ENCODE assay signal across 10 mouse cellular contexts in the genomic region with DNA sequence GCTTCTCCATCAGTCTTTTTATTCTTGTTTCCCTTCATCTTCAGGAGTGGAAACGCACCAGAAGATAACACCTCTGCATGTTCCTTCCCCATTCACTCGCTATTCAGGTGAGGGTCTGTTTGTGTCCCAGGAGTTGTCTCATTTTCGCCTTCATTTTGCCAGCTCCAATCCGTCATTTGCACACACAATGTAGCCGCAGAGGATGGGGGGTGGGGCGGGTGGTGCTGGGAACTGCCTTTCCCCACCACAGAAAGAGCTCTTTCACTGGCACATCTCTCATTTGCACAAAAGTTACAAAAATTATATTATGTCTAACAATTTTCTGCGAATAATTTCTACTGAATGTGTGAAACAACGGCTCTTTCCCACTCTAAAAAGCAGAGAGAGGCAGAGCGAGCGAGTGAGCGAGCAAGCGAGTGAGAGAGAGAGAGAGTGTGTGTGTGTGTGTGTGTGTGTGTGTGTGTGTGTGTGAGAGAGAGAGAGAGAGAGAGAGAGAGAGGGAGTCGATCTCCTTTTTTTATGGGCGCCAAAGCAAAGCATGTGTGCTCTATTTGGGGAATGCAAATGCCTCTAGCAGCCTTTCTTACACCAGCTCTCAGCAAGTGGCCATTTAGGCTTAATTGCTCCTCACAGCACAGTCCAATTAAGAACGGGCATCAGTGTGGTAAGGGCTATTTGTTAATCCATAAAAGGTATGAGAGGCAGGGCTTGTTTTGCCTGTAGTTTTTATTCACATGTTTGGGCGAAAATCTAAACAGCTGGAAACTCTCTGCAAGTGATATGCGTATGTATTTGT.
DNase-seq lines count a peak whose midpoint lies in the region; ATAC-seq and TF ChIP-seq lines count a peak whose summit lies in the region.
"Had no signal": no experiment of that assay in that cellular context is flagged by ENCODE, and none has a peak within 500 bp of the region (broad histone marks: within the 10 kb centered on the region; RNA-seq: fewer than 3 reads in every experiment).

No protein-coding gene starts in this region.

- no peak overlapping the region for H3K9ac ChIP-seq in intestine, embryonic 15.5 days
- H3K9ac ChIP-seq in intestine, postnatal 0 days (ENCODE audit: low read depth, low read length): no peak overlapping the region
- H3K9ac ChIP-seq in midbrain, embryonic 15.5 days: no peak overlapping the region

- H3K4me3 ChIP-seq in intestine, embryonic 15.5 days (replicated peaks): no peak overlapping the region
- H3K4me3 ChIP-seq in intestine, postnatal 0 days (ENCODE audit: low read depth, low read length): no peak overlapping the region
- H3K4me3 ChIP-seq in midbrain, embryonic 15.5 days: peak overlapping the region; percentile 26

- H3K4me2 ChIP-seq in intestine, embryonic 15.5 days (replicated peaks): 0 out of 2 replicates have a peak overlapping the region, but pooled peaks have one; percentile 0
- H3K4me2 ChIP-seq in intestine, postnatal 0 days (replicated peaks; ENCODE audit: low read depth): no peak overlapping the region
- peak overlapping the region; percentile 44 for H3K4me2 ChIP-seq in midbrain, embryonic 15.5 days

- peak; percentile 36 for DNase-seq in embryo, embryonic 9.5 days (ENCODE audit: extremely low spot score)
- DNase-seq in forelimb bud, embryonic 11.5 days (ENCODE audit: low read depth, low spot score): peak; percentile 65
- no peak for DNase-seq in thymus, postnatal 36 days
- no peak for DNase-seq in adrenal gland, postnatal 25 days
- DNase-seq in B cell, adult 2 months: no peak
- DNase-seq: cerebellum, adult 18-20 months had no signal

- ATAC-seq in intestine, embryonic 15.5 days: no peak
- no peak for ATAC-seq in intestine, postnatal 0 days
- peak; percentile 64 for ATAC-seq in midbrain, embryonic 15.5 days (replicated peaks)

- 39% methylated on average over 17 of the region's 17 CpGs for WGBS in intestine, embryonic 15.5 days
- WGBS in intestine, postnatal 0 days: 40% methylated on average over 17 of the region's 17 CpGs
- 20% methylated on average over 17 of the region's 17 CpGs for WGBS in midbrain, embryonic 15.5 days

- H3K9me3 ChIP-seq in intestine, embryonic 15.5 days: no peaks in the 10 kb centered on the region
- H3K9me3 ChIP-seq in intestine, postnatal 0 days (ENCODE audit: control insufficient read depth): no peaks in the 10 kb centered on the region
- no peaks in the 10 kb centered on the region for H3K9me3 ChIP-seq in midbrain, embryonic 15.5 days
- H3K9me3 ChIP-seq: G1E had no signal

- TF ChIP-seq CTCF in intestine, postnatal 0 days (IDR thresholded peaks at IDR 0.05; ENCODE audit: low read depth): no peak

- no peak overlapping the region for H3K27ac ChIP-seq in intestine, embryonic 15.5 days
- H3K27ac ChIP-seq in intestine, postnatal 0 days (ENCODE audit: low read depth, low read length): no peak overlapping the region
- no peak overlapping the region for H3K27ac ChIP-seq in midbrain, embryonic 15.5 days

- no peaks in the 10 kb centered on the region for H3K4me1 ChIP-seq in intestine, embryonic 15.5 days (replicated peaks)
- no peaks in the 10 kb centered on the region for H3K4me1 ChIP-seq in intestine, postnatal 0 days (replicated peaks; ENCODE audit: control insufficient read depth, insufficient read depth, low read length)
- H3K4me1 ChIP-seq in midbrain, embryonic 15.5 days: peaks cover 14% of the 10 kb centered on the region

- H3K27me3 ChIP-seq in intestine, embryonic 15.5 days (replicated peaks): no peaks in the 10 kb centered on the region
- H3K27me3 ChIP-seq in intestine, postnatal 0 days (replicated peaks; ENCODE audit: control insufficient read depth, insufficient read depth, low read length): no peaks in the 10 kb centered on the region
- H3K27me3 ChIP-seq in midbrain, embryonic 15.5 days (replicated peaks): no peaks in the 10 kb centered on the region

- no peaks in the 10 kb centered on the region for H3K36me3 ChIP-seq in intestine, embryonic 15.5 days
- no peaks in the 10 kb centered on the region for H3K36me3 ChIP-seq in intestine, postnatal 0 days (ENCODE audit: control insufficient read depth, insufficient read depth)
- no peaks in the 10 kb centered on the region for H3K36me3 ChIP-seq in midbrain, embryonic 15.5 days (replicated peaks)
- H3K36me3 ChIP-seq: G1E had no signal

Comparison
In these comparisons a context has a peak if more than half of its experiments do, and no peak if none do; other contexts are left out.
1. DNase-seq: peak in embryo, embryonic 9.5 days (single experiment) and forelimb bud, embryonic 11.5 days (single experiment); none in thymus, postnatal 36 days (0 of 2), adrenal gland, postnatal 25 days (single experiment) and B cell, adult 2 months (0 of 2).